Mouse (Mus musculus): ENCODE measurements around the gene Ankrd31.

- TF ChIP-seq CTCF (IDR thresholded peaks at IDR 0.05; ENCODE audit: extremely low read depth, insufficient read depth, low read length) (no peak), POLR2A (IDR thresholded peaks at IDR 0.05; ENCODE audit: extremely low read depth, insufficient read depth, low read length) (no peak)
Observed at GRCm38 (mm10) chr13:96928432-96929039, 180.5 kb downstream of the Ankrd31 start.
